Mouse (Mus musculus): ENCODE data around the gene Cacna1d. TPM values are rescaled to one million over a fixed set of nuclear protein-coding genes. Genes with fewer than 3 reads are reported as not detected.

The Cacna1d gene
- polyA plus RNA-seq, 1 experiment from 2014 or later, result 1.2 TPM

GRCm38 (mm10) chr14:30240916-30241515 is 250.2 kb downstream of the Cacna1d start:
- Histone ChIP-seq H3K4me1 (replicated peaks) (no peaks in the 10 kb centered on the region), H3K36me3 (no peaks in the 10 kb centered on the region), H3K9me3 (no peaks in the 10 kb centered on the region), H3K4me3 (no peak overlapping the region), H3K27ac (no peak overlapping the region), H3K27me3 (ENCODE audit: insufficient read depth, poor library complexity, severe bottlenecking) (no peaks in the 10 kb centered on the region)
- DNase-seq (ENCODE audit: low spot score), result no peak
- 84% methylated on average over 7 of the region's 7 CpGs for WGBS

GRCm38 (mm10) chr14:30238807-30239206 is 252.4 kb downstream of the Cacna1d start:
- Histone ChIP-seq H3K27me3 (ENCODE audit: insufficient read depth, poor library complexity, severe bottlenecking) (no peaks in the 10 kb centered on the region), H3K4me1 (replicated peaks) (no peaks in the 10 kb centered on the region), H3K36me3 (no peaks in the 10 kb centered on the region), H3K9me3 (no peaks in the 10 kb centered on the region), H3K4me3 (no peak overlapping the region), H3K27ac (no peak overlapping the region)
- DNase-seq (ENCODE audit: low spot score), result no peak
- 86% methylated on average over 5 of the region's 5 CpGs for WGBS

GRCm38 (mm10) chr14:30225161-30225560 is 266.1 kb downstream of the Cacna1d start:
- no peak overlapping the region for H3K4me3 ChIP-seq
- no peaks in the 10 kb centered on the region for H3K27me3 ChIP-seq (ENCODE audit: insufficient read depth, poor library complexity, severe bottlenecking)
- WGBS, result 89% methylated on average over 5 of the region's 5 CpGs
- no peak overlapping the region for H3K27ac ChIP-seq
- no peaks in the 10 kb centered on the region for H3K36me3 ChIP-seq
- no peaks in the 10 kb centered on the region for H3K4me1 ChIP-seq (replicated peaks)
- no peak for DNase-seq (ENCODE audit: low spot score)
- H3K9me3 ChIP-seq, result no peaks in the 10 kb centered on the region

GRCm38 (mm10) chr14:30222101-30222500 is 269.2 kb downstream of the Cacna1d start:
- Histone ChIP-seq H3K27ac (no peak overlapping the region), H3K36me3 (no peaks in the 10 kb centered on the region), H3K9me3 (no peaks in the 10 kb centered on the region), H3K4me3 (no peak overlapping the region), H3K4me1 (replicated peaks) (no peaks in the 10 kb centered on the region), H3K27me3 (ENCODE audit: insufficient read depth, poor library complexity, severe bottlenecking) (no peaks in the 10 kb centered on the region)
- DNase-seq (ENCODE audit: low spot score), result no peak
- 91% methylated on average over 6 of the region's 6 CpGs for WGBS

- H3K36me3 ChIP-seq, result no peaks in the 10 kb centered on the region
- H3K27ac ChIP-seq, result no peak overlapping the region
- H3K9me3 ChIP-seq, result no peaks in the 10 kb centered on the region
- WGBS, result 73% methylated on average over 4 of the region's 4 CpGs
- H3K4me3 ChIP-seq, result no peak overlapping the region
- H3K4me1 ChIP-seq (replicated peaks), result no peaks in the 10 kb centered on the region
- no peaks in the 10 kb centered on the region for H3K27me3 ChIP-seq (ENCODE audit: insufficient read depth, poor library complexity, severe bottlenecking)
- DNase-seq (ENCODE audit: low spot score), result no peak
These were observed 271.4 kb downstream of the Cacna1d start for GRCm38 (mm10) chr14:30219851-30220250.

GRCm38 (mm10) chr14:30218114-30218513 is 273.1 kb downstream of the Cacna1d start:
- no peaks in the 10 kb centered on the region for H3K27me3 ChIP-seq (ENCODE audit: insufficient read depth, poor library complexity, severe bottlenecking)
- 88% methylated on average over 3 of the region's 3 CpGs for WGBS
- no peaks in the 10 kb centered on the region for H3K36me3 ChIP-seq
- no peaks in the 10 kb centered on the region for H3K4me1 ChIP-seq (replicated peaks)
- no peaks in the 10 kb centered on the region for H3K9me3 ChIP-seq
- DNase-seq (ENCODE audit: low spot score), result no peak
- H3K4me3 ChIP-seq, result no peak overlapping the region
- no peak overlapping the region for H3K27ac ChIP-seq

GRCm38 (mm10) chr14:30217124-30217523 is 274.1 kb downstream of the Cacna1d start:
- H3K9me3 ChIP-seq, result no peaks in the 10 kb centered on the region
- H3K36me3 ChIP-seq, result no peaks in the 10 kb centered on the region
- H3K27me3 ChIP-seq (ENCODE audit: insufficient read depth, poor library complexity, severe bottlenecking), result no peaks in the 10 kb centered on the region
- WGBS, result 87% methylated on average over 2 of the region's 2 CpGs
- DNase-seq (ENCODE audit: low spot score), result no peak
- no peak overlapping the region for H3K4me3 ChIP-seq
- H3K27ac ChIP-seq, result no peak overlapping the region
- H3K4me1 ChIP-seq (replicated peaks), result no peaks in the 10 kb centered on the region

- H3K27ac ChIP-seq, result no peak overlapping the region
- H3K27me3 ChIP-seq (ENCODE audit: insufficient read depth, poor library complexity, severe bottlenecking), result no peaks in the 10 kb centered on the region
- no peak overlapping the region for H3K4me3 ChIP-seq
- 0 out of 2 replicates have a peak, but pooled peaks cover 10% of the 10 kb centered on the region for H3K4me1 ChIP-seq (replicated peaks)
- H3K36me3 ChIP-seq, result no peaks in the 10 kb centered on the region
- no peaks in the 10 kb centered on the region for H3K9me3 ChIP-seq
- DNase-seq (ENCODE audit: low spot score), result no peak
These were observed 283.1 kb downstream of the Cacna1d start for GRCm38 (mm10) chr14:30208156-30208555.

- no peak for DNase-seq (ENCODE audit: low spot score)
These were observed 285.4 kb downstream of the Cacna1d start for GRCm38 (mm10) chr14:30205821-30206220.

GRCm38 (mm10) chr14:30204526-30204925 is 286.7 kb downstream of the Cacna1d start:
- no peak overlapping the region for H3K4me3 ChIP-seq
- no peaks in the 10 kb centered on the region for H3K27me3 ChIP-seq (ENCODE audit: insufficient read depth, poor library complexity, severe bottlenecking)
- H3K4me1 ChIP-seq (replicated peaks), result 0 out of 2 replicates have a peak, but pooled peaks cover 10% of the 10 kb centered on the region
- DNase-seq (ENCODE audit: low spot score), result no peak
- H3K9me3 ChIP-seq, result 0 out of 2 replicates have a peak, but pooled peaks cover 2% of the 10 kb centered on the region
- H3K27ac ChIP-seq, result no peak overlapping the region
- 89% methylated on average over 1 of the region's 1 CpGs for WGBS
- H3K36me3 ChIP-seq, result no peaks in the 10 kb centered on the region

More at GRCm38 (mm10) chr14:30205821-30206220, 285.4 kb downstream of the Cacna1d start:
- Histone ChIP-seq H3K4me1 (replicated peaks) (0 out of 2 replicates have a peak, but pooled peaks cover 10% of the 10 kb centered on the region), H3K36me3 (no peaks in the 10 kb centered on the region), H3K4me3 (no peak overlapping the region), H3K27me3 (ENCODE audit: insufficient read depth, poor library complexity, severe bottlenecking) (no peaks in the 10 kb centered on the region), H3K27ac (no peak overlapping the region), H3K9me3 (0 out of 2 replicates have a peak, but pooled peaks cover 2% of the 10 kb centered on the region)
- WGBS, result 61% methylated on average over 3 of the region's 3 CpGs

- H3K27me3 ChIP-seq (ENCODE audit: insufficient read depth, poor library complexity, severe bottlenecking), result no peaks in the 10 kb centered on the region
- H3K36me3 ChIP-seq, result no peaks in the 10 kb centered on the region
- no peak for DNase-seq (ENCODE audit: low spot score)
- 0 out of 2 replicates have a peak, but pooled peaks cover 2% of the 10 kb centered on the region for H3K9me3 ChIP-seq
- H3K27ac ChIP-seq, result no peak overlapping the region
- H3K4me3 ChIP-seq, result no peak overlapping the region
- WGBS, result 85% methylated on average over 1 of the region's 1 CpGs
- 0 out of 2 replicates have a peak, but pooled peaks cover 9% of the 10 kb centered on the region for H3K4me1 ChIP-seq (replicated peaks)
These were observed 290.9 kb downstream of the Cacna1d start for GRCm38 (mm10) chr14:30200310-30200709.

GRCm38 (mm10) chr14:30198882-30199281 is 292.4 kb downstream of the Cacna1d start:
- Histone ChIP-seq H3K9me3 (0 out of 2 replicates have a peak, but pooled peaks cover 2% of the 10 kb centered on the region), H3K36me3 (no peaks in the 10 kb centered on the region), H3K4me1 (replicated peaks) (no peaks in the 10 kb centered on the region), H3K4me3 (no peak overlapping the region), H3K27ac (no peak overlapping the region), H3K27me3 (ENCODE audit: insufficient read depth, poor library complexity, severe bottlenecking) (no peaks in the 10 kb centered on the region)
- 85% methylated on average over 3 of the region's 3 CpGs for WGBS
- no peak for DNase-seq (ENCODE audit: low spot score)

- Histone ChIP-seq H3K36me3 (no peaks in the 10 kb centered on the region), H3K27me3 (ENCODE audit: insufficient read depth, poor library complexity, severe bottlenecking) (no peaks in the 10 kb centered on the region), H3K27ac (no peak overlapping the region), H3K4me1 (replicated peaks) (no peaks in the 10 kb centered on the region), H3K4me3 (no peak overlapping the region), H3K9me3 (0 out of 2 replicates have a peak, but pooled peaks cover 2% of the 10 kb centered on the region)
- 87% methylated on average over 4 of the region's 4 CpGs for WGBS
- DNase-seq (ENCODE audit: low spot score), result no peak
These were observed 293.1 kb downstream of the Cacna1d start for GRCm38 (mm10) chr14:30198116-30198515.
